Mouse (Mus musculus) ES-Bruce4 (cell line): ENCODE results near the gene Dnaaf3.
"Not testable (repeated sequence)": the region's sequence is repeated elsewhere in the genome, so short reads cannot be mapped to it uniquely, and the experiment has no call there.

Source experiments
- CTCF ChIP-seq: IDR thresholded peaks from one replicate; pipeline ENCODE4 v1.8.1; 2011; ENCODE audit warnings: low read depth, low read length
- EP300 ChIP-seq: IDR thresholded peaks from 2 replicates; pipeline ENCODE4 v1.6.1; 2011; ENCODE audit warnings: low read depth, low read length; ENCODE audit not compliant: insufficient read depth
- POLR2A ChIP-seq: IDR thresholded peaks from one replicate; pipeline ENCODE4 v1.8.1; 2011; ENCODE audit warnings: low read length; ENCODE audit not compliant: insufficient read depth

- not testable (repeated sequence) for TF ChIP-seq CTCF, POLR2A, EP300
Measured at GRCm38 (mm10) chr7:4530166-4530565, 2.1 kb downstream of the Dnaaf3 start.
